Mouse (Mus musculus) layer of hippocampus, postnatal 25 days (tissue): Measurements from ENCODE around the gene Adat1. TPM values are rescaled to one million over a fixed set of nuclear protein-coding genes. Genes with fewer than 3 reads are reported as not detected.
A peak's percentile ranks its signal among the peaks of the same experiment; 100 is the strongest.
"Not testable (repeated sequence)": the region's sequence is repeated elsewhere in the genome, so short reads cannot be mapped to it uniquely, and the experiment has no call there.

Experiments
- DNase-seq, 2 experiments: peaks; one replicate each; pipeline ENCODE4 v3.0.0; 2022; ENCODE audit warnings: mixed read lengths in 2 of 2, low spot score in 1 of 2; ENCODE audit errors: extremely low spot score in 1 of 2
- total RNA-seq, 2 experiments: library from RNA; stranded (reverse); gene quantifications; 2 replicates each; pipeline ENCODE4 v1.2.3; 2021

Gene Adat1
- total RNA-seq, 2 experiments from 2014 or later, result 5.0 to 6.9 TPM

DNA sequence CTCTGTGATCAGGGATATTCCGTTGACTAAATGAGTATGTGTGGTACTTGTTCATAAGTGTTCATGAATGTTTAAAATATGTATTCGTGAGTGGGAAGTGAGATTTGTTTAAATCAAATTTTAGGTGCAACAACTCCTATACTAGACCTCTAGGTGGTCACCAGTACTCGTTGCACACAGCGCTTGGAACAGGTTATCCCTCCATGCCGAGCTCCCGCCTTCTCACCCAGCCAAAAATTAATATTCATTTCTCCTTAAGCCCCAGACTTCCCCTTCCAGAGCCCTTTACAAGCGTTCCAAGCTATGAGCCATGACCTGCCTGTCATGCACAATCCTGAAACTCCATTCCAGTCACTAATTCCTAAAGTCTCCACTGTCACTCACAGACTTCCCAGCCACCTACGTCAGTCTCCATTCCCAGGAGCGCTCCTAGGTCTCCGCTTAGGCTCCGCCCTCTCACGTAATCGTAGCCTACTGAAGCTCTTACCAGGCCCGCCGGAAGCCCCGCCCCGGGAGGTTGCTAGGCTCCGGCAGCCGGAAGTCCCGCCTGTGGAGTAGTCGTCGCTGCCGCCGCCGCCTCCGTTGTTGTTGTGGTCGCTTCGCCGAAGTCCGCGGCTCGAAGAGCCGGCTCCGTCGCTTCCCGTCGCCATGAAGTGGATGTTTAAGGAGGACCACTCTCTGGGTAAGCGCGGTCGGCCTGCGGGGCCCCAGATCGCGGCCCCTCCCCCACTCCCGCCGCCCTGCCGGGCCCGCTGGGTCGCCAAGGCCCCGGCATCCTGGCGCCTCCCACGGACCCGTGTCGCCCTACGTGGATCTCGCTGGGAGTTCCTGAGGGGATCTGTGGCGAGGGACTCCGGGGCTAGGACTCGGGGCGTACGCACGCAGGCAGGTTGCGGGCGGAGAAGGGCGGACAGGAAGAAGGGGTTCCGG, 51.7 kb downstream of the Adat1 start, which contains the start of gene Gabarapl2:
TSS of gene Gabarapl2 (plus strand) at position 533 of the 930 bp plus-strand sequence.
- DNase-seq, result peak; percentile 90 to 91

DNA sequence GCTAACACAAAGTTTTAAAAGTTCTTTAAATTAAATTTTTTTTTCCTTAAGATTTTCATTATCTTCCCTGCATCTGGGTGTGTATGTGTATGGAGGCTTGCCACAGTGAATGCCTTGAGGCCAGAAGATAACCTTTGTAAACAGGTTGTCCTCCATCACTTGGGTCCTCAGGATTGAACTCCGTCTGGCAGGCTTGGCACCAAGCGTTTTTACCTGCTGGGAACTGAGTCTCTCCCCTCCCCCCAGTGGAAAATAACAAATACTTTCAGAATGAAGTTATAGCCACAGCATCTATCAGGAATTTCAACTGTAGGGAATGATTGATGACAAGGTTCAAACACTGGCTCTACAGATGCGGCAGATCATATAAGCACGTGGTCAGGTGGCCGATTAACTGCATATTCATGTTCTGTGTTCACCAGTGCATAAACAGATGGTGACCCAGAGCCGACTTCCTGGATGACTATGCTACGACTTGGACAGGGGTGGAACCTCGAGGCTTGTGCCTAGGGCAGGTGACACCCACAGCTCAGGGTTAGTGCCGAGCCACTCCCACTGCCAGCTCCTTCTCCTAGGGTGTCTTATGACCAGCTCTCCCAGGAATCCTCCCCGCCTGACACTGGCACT, 52.5 kb downstream of the Adat1 start:
- no peak for DNase-seq

DNA sequence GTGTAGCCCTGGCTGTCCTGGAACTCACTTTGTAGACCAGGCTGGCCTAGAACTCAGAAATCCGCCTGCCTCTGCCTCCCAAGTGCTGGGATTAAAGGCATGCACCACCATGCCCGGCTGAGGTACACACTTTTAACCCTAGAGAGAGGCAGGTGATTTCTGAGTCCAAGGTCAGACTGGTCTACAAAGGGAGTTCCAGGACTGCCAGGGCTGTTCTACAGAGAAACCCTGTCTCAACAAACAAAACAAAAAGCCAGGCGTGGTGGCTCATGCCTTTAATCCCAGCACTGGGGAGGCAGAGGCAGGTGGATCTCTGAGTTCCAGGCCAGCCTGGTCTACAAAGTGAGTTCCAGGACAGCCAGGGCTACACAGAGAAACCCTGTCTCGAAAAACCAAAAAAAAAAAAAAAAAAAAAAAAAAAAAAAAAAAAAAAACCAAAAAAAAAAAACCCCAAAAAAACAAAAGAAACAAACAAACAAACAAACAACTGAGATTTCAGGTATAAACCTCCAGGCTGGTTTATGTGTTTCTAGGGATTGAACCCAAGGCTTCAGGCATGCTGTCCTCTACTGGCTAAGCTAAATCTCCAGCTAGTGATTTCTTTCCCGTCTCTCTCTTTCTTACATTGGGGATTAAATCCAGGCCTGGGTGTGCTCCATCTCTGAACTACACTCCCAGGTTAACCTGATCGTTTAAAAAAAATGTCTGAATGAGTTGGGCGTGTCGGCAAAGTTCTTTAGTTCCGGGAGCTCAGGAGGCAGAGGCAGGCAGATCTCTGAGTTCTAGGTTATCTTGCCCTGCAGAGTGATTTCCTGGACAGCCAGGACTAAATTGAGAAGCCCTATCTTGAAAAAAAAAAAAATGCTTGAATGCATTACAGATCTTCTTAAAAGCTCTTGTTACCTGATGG, 53.8 kb downstream of the Adat1 start:
- DNase-seq, result not testable (repeated sequence)

DNA sequence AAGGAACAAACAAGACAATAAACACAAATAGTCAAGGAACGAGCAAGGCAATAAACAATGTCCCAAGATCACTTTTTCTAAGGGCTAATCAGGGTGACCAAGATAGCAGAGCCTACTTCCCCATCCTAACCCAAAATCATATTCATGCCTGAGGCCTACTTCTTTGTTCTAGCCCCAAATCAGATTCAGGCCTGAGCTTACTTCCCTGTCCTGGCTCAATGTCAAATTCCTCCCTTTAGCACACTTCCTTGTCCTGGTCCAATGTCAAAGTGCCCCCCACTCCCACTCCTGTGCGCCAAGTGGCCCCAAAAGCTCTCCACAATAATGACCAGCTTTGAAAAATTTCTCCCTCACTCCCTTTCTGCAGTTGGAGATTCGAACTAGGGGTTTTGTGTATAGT, 54.9 kb downstream of the Adat1 start:
- DNase-seq, result no peak

DNA sequence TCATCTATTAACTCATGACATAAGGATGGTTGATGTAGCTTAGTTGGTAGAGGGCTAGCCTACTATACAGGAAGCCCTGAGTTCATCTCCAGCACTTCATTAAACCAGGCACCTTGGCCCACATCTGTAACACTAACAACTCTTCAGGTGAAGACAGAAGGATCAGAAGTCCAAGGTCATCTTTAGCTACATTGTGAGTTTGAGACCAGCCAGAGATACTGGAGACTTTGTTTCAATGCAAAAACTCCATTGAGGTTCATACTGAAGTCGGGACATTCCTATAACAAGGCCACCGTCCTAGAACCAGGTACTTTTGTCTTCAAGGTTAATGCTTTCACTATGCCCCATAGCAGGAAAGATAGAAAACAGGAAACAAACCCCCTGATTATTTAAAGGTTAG, 57.9 kb downstream of the Adat1 start:
- DNase-seq, result no peak

DNA sequence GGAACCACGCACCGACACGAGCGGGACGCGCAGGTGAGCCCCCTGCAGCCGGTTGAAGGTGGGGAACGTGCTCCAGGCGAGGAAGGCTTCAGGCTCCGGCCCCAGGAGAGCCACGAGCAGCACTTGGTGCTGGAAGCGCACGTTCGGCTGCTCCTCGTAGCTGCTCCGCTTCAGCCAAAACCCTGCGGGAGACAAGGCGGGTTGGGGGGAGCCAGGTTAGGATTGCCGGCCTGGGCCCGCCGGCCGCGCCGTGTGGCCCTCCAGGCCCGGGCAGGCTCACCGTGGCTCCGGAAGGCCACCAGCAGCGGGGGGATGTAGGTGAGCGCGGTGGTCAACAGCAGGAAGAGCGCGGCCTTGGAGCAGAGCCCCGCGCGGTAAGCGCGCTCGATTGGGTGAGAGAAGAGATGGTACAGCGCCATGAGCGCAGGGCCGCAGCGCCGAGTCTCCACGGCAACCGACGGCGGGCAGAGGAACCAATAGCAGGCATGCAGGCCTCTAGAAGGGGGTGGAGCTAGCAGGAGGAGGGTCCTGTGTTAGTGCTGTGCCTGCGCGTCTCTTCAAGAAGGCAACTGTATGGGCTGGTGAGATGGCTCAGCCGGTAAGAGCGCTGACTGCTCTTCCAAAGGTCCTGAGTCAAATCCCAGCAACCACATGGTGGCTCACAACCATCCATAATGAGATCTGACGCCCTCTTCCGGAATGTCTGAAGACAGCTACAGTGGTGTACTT, 58.6 kb downstream of the Adat1 start, which contains the start of gene Tmem231:
TSS of gene Tmem231 (minus strand) at position 534 of the 729 bp plus-strand sequence.
- peak; percentile 73 to 78 for DNase-seq

DNA sequence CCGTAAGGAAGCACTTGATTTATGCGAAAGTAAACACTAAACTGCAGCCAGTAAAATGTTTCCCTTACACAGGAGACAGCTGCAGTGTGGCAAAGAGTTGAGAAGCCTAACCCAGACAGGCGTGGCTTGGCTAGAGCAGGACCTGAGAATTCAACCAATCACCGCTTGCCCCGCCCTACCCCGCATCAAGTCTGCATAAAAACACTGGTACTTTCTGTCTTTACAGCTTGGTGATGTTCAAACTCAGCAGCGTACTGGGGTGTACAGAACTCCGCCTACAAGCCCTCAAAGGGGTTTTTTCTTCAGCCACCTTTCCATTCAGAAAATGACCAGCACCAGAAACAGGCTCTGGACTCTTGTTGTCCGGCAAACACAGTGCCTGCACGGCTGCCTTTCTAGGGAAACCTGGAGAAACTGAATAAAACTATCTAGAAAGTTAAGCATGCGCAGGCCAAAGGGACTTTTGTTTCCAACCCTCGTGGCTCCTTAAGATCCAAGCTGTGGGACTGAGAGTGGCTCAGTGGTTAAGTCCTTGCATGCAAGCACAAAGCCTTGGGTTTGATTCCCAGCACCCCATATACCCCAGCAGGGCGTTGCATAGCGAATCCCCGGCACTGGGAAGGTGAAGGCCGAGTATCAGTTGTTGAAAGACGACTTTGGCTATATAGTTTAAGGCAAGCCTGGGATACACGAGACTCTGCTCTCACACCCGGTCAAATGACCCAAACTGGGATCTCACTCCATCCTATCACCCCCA, 59.3 kb downstream of the Adat1 start:
- DNase-seq, result no peak

DNA sequence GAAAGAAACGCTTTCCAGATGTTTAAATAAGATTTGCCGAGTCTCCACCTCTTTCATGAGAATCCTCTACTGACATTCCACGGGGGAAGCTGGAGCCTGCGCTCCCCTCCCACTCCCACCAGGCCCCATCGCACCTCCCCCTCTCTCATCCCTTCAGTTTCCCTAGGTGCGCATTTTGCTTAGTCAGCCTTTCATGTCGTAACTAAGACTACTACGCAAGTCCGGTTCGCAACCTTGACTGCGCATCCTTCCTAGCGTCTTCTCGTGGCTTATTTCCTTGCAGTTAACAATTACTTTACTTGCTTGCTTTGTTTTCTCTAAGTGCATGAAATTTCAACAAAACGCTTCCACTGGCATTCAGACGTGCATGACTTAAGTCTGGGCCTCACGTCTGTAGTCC, 60.4 kb downstream of the Adat1 start:
- DNase-seq, result no peak

DNA sequence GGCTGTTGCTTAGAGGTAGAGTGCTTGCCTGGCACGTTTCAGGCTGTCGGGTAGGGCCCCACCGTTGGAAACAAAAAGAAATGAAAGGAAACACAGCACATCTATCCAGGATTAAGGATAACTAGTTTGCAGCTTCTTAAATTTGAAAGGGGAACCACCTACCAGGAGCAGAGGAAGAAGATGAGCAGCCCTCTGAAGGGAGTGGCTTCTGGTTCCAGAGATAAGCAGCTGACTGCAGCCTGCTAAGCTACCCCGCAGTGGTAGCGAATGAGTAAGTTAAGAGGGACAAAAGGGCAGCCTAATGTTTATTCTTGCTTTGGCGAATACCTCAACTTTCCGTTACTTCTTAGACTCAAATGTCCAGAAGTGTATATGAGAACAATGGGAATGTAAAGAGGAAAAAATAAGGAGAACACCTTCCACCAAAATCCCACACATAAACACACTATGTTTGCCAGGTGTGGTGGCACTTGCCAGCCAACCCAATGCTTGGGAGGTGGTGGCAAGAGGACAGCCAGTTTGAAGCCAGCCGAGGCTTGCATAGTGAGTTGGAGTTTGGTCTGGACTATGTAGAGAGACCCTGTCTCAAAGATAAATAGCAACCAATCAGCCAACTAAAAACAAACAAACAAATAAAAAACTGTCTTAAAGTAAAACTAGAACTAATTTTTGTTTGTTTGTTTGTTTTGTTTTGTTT, 62.3 kb downstream of the Adat1 start:
- no peak for DNase-seq

DNA sequence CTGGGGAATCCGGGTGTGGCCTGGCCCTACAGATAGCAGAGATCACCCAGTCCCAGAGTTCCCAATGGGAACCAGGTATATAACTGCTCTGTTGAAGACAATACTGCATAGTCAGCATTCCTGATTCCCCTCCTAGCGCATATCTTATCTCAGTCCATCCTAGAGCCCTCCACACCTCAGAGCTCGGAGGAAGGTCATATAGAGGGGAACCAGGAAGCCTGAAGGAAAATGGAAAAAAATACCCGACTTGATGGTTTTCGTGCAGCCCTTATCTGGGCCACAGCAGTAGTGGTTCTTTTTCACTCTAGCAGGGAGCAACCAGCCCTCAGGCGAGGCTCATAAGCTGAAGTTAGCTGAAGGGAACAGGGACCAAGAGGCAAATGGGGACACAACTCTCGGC, 67.1 kb downstream of the Adat1 start:
- no peak for DNase-seq

DNA sequence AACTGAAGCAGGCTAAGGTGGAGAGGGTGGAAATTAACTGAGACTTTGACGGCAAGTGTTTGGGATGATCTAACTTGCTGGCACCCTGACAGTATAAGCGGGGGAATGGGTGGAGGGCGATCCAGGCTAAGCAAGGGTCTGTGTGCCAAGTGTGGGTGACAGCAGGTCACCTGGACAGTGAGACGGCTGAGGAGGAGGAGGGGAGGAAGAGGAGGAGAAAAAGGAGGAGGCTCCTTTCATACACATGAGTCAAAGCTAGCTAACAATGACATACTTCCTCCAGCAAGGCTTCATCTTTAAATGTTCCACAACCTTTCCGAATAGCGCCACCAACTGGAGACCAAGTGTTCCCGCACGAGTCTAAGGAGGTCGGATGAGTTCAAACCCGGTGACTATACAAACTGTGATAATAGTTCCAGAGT, 68.7 kb downstream of the Adat1 start:
- DNase-seq, result peak in 1 of 2 experiments; percentile 51

DNA sequence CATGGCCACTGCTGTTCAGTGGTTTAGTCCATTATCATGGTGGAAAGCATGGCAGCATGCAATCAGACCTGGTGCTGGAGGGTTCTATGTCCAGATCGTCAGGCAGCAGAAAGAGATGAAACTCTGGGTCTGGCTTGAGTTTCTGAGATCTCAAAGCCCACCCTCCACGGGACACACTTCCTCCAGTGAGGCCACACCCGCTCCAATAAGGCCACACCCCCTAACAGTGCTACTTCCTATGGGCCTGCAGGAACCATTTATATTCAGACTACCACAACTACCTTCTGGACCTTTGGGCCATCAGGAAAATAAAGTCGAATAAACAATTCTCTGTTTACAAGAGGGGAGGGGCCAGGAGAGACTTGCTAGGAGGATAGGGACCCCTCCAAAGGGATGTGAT, 71.1 kb downstream of the Adat1 start:
- DNase-seq, result no peak

DNA sequence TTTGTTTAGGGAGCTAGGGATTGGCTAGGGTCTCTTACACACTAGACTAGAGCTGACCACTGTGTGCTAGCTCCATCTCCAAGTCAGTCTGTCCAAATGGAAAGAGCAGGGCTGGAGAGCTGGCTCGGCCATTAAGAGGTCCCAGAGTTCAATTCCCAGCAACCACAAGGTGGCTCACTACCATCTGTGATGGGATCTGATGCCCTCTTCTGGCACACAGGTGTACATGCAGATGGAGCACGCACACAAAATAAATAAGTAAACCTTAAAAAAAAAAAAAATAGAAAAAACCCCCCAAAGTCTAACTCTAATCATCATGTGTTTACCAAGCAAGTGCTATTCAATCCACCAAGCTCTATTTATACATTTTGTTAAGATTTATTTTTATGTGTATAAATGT, 72.4 kb downstream of the Adat1 start:
- DNase-seq, result no peak

Other genes with a start within 250 kb of the Adat1 start
- 10 to 100 TPM; 66.2 to 66.8 TPM for gene Bcar1, start 248.5 kb downstream of the Adat1 start, total RNA-seq
- gene Cfdp1, start 138.0 kb downstream of the Adat1 start, total RNA-seq, result 10 to 100 TPM; 77.6 to 81.2 TPM
- gene Tmem170, start 115.6 kb downstream of the Adat1 start, total RNA-seq, result 1 to 10 TPM; 4.1 to 4.3 TPM
- gene Chst5, start 81.9 kb downstream of the Adat1 start, total RNA-seq, result under 1 TPM; 0.70 to 0.71 TPM
- 10 to 100 TPM; 11.2 to 11.5 TPM for gene Tmem231, start 58.4 kb downstream of the Adat1 start, total RNA-seq
- 100 to 1,000 TPM; 196 to 239 TPM for gene Gabarapl2, start 51.6 kb downstream of the Adat1 start, total RNA-seq
- 10 to 100 TPM; 77.2 to 82.6 TPM for gene Kars, start 19.0 kb upstream of the Adat1 start, total RNA-seq
- gene Terf2ip, start 19.1 kb upstream of the Adat1 start, total RNA-seq, result 10 to 100 TPM; 35.5 to 40.0 TPM
- gene Gm6793, start 22.7 kb upstream of the Adat1 start, total RNA-seq, result not detected